Mouse (Mus musculus) small intestine, adult 2 months (tissue): ENCODE results near the gene Zswim1. TPM values are rescaled to one million over a fixed set of nuclear protein-coding genes. Genes with fewer than 3 reads are reported as not detected.

Experiments
- H3K27ac ChIP-seq: fragments of 200-500 bp; 2 replicates; pipeline ENCODE4 v1.5.1; 2012; ENCODE audit warnings: low read depth, low read length, control low read depth, inconsistent platforms; ENCODE audit not compliant: insufficient read depth
- H3K27me3 ChIP-seq: fragments of 200-500 bp; 2 replicates; pipeline ENCODE4 v1.6.1; 2012; ENCODE audit warnings: mild to moderate bottlenecking, moderate library complexity, low read length, inconsistent platforms; ENCODE audit not compliant: control insufficient read depth, insufficient read depth
- H3K36me3 ChIP-seq: fragments of 200-500 bp; 2 replicates; pipeline ENCODE4 v1.6.1; 2012; ENCODE audit warnings: mild to moderate bottlenecking, low read length, control low read depth, inconsistent platforms; ENCODE audit not compliant: control insufficient read depth, insufficient read depth
- H3K4me1 ChIP-seq: fragments of 200-500 bp; 2 replicates; pipeline ENCODE4 v1.6.1; 2012; ENCODE audit warnings: low read length, inconsistent platforms, mixed read lengths; ENCODE audit not compliant: control insufficient read depth, insufficient read depth, insufficient read length
- H3K4me3 ChIP-seq: fragments of 200-500 bp; 2 replicates; pipeline ENCODE4 v1.5.1; 2012; ENCODE audit warnings: low read depth, mild to moderate bottlenecking, control low read depth, inconsistent platforms, low read length, moderate library complexity
- CTCF ChIP-seq: fragments of 200-500 bp; IDR thresholded peaks from 2 replicates; pipeline ENCODE4 v1.5.1; 2012; ENCODE audit warnings: low read depth, mild to moderate bottlenecking, control low read depth, inconsistent platforms, low read length, moderate library complexity, mixed read lengths; ENCODE audit not compliant: insufficient replicate concordance, insufficient read length; ENCODE audit errors: extremely low read depth
- POLR2A ChIP-seq: fragments of 200-500 bp; IDR thresholded peaks from 2 replicates; pipeline ENCODE4 v1.6.1; 2012; ENCODE audit warnings: low read depth, mild to moderate bottlenecking, control low read depth, inconsistent platforms, low read length, moderate library complexity
- WGBS: fragments of 180-500 bp; shearing (Covaris S2); methylation state at CpG from one replicate; pipeline ENCODE4 v1.1.7; 2018; 5-methylcytosine and 5-hydroxymethylcytosine counted together
- polyA plus RNA-seq: library from polyadenylated mRNA; depleted of rRNA; stranded (reverse); fragments of >200 nt; gene quantifications from 2 replicates; pipeline ENCODE4 v1.2.3, GENCODE M21; 2012; rRNA removed

The Zswim1 gene
- polyA plus RNA-seq: 4.8 and 8.1 TPM in 2 replicates

DNA sequence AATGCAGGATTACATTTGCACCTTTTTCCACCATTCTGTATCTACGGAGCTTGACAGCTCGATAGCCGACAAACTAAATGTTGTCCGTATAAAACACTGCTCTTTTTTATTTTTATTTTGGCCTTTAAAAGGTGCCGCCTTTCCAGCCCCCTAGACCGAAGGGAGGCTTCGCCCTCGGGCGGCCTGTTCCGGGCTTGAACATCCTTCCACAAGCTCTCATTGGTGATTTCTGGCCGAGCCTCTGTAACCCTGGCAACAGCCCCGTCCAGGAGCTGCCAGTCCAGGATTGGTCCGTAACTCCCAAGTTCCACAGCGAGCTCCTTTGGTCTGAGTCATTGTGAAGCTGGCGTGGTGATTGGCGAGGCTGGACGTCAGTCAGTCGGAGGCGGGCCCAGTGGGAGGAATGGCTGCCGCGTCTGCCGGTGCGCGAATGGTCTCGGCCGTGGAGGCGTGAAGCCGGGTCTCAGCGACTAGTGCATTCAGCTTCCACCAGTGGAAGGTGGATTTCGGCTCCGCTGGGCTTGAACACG, at the start of gene Zswim1:
TSS of gene Zswim1 (plus strand) at position 51 of the 530 bp plus-strand sequence.
- Histone ChIP-seq H3K27me3 (no peaks in the 10 kb centered on the region), H3K4me1 (peaks cover 5% of the 10 kb centered on the region), H3K4me3 (peak within 1 kb of the TSS; percentile 81), H3K36me3 (peaks cover 34% of the 10 kb centered on the region), H3K27ac (peak within 1 kb of the TSS; percentile 65)
- WGBS: 2% methylated on average over 32 of the region's 32 CpGs
- TF ChIP-seq CTCF: no peak
- peak; percentile 67; the same call in 1 of the 2 replicates for TF ChIP-seq POLR2A

- Histone ChIP-seq H3K4me3 (no peak overlapping the region), H3K36me3 (peaks cover 4% of the 10 kb centered on the region; the same call in 1 of the 2 replicates), H3K4me1 (peaks cover 12% of the 10 kb centered on the region; the same call in 1 of the 2 replicates), H3K27me3 (no peaks in the 10 kb centered on the region), H3K27ac (peak overlapping the region; percentile 14)
- TF ChIP-seq CTCF: no peak
- no peak for TF ChIP-seq POLR2A
- WGBS: 61% methylated on average over 14 of the region's 14 CpGs
These were observed 49.1 kb upstream of the Zswim1 start for GRCm38 (mm10) chr2:164773229-164773988.

DNA sequence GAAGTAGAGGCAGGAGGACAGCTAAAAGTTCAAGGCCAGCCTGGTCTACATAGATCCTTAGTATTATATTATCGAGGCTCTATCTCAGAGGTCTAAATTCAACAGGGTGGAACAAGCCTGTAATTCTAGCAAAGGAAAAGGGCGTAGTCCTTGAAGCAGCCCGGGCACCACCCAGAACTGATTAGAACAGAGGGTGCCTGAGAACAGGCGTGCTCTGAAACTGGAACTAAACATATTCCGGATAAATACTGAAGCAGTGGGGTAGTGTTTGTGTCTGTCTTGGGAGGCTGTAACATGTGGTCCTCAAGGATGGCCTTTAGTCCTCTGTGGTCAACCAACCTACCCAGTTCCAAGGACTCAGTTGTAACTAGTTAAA, 48.5 kb upstream of the Zswim1 start:
- H3K4me3 ChIP-seq: no peak overlapping the region
- 25% methylated on average over 5 of the region's 5 CpGs for WGBS
- peak overlapping the region; percentile 14 for H3K27ac ChIP-seq
- peaks cover 12% of the 10 kb centered on the region; the same call in 1 of the 2 replicates for H3K4me1 ChIP-seq
- H3K36me3 ChIP-seq: peaks cover 4% of the 10 kb centered on the region; the same call in 1 of the 2 replicates
- TF ChIP-seq POLR2A (no peak), CTCF (no peak)
- H3K27me3 ChIP-seq: no peaks in the 10 kb centered on the region

DNA sequence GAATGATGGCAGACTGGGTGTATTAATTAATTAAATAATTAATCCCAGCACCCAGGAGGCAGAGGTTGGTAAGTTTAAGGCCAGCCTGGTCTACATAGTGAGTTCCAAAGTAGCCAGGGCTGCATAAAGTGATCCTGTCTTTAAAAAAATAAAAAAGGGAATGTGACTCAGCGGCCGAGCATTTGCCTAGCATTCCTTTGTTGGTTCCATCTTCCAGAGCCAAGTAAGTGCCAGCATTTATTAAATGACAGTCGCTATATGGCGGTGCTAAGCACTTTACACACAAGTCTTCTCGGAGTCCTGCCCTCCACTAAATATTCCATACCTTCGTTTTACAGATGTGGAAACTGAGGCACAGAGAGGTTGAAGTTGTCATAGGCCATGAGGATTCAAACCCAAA, 46.4 kb upstream of the Zswim1 start:
- peaks cover 8% of the 10 kb centered on the region; the same call in 1 of the 2 replicates for H3K4me1 ChIP-seq

DNA sequence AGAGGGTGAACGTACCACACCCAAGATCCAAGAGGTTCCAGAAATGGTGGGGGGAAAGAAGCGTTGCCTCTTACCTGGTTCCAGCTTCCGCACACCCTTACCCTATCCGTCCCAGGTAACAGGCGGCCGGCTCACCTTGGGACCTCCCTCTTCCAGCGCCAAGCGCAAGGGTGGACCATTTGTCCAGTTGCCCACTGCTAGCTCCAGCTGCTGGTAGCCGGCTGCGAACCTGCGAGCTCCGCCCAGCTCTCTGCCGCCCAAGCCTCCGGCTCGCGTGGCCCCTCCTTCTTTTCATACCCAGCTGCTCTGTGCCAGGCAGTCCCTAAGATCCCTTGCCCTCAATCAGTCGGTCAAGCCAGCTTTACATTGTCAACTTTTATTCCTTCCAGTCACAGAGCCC, 45.7 kb upstream of the Zswim1 start:
- TF ChIP-seq CTCF (no peak), POLR2A (no peak)
- Histone ChIP-seq H3K27ac (no peak overlapping the region), H3K4me3 (no peak overlapping the region), H3K36me3 (peaks cover 4% of the 10 kb centered on the region; the same call in 1 of the 2 replicates), H3K4me1 (peaks cover 6% of the 10 kb centered on the region; the same call in 1 of the 2 replicates), H3K27me3 (no peaks in the 10 kb centered on the region)
- WGBS: 60% methylated on average over 17 of the region's 17 CpGs

More for the DNA sequence above, 46.4 kb upstream of the Zswim1 start:
- 84% methylated on average over 6 of the region's 6 CpGs for WGBS
- Histone ChIP-seq H3K4me3 (no peak overlapping the region), H3K27me3 (no peaks in the 10 kb centered on the region), H3K36me3 (peaks cover 4% of the 10 kb centered on the region; the same call in 1 of the 2 replicates), H3K27ac (no peak overlapping the region)
- no peak for TF ChIP-seq POLR2A
- no peak for TF ChIP-seq CTCF

GRCm38 (mm10) chr2:164777246-164778014, 45.1 kb upstream of the Zswim1 start:
- H3K36me3 ChIP-seq: 0 out of 2 replicates have a peak, but pooled peaks cover 2% of the 10 kb centered on the region
- peaks cover 6% of the 10 kb centered on the region; the same call in 1 of the 2 replicates for H3K4me1 ChIP-seq
- no peaks in the 10 kb centered on the region for H3K27me3 ChIP-seq
- no peak overlapping the region for H3K4me3 ChIP-seq
- 75% methylated on average over 30 of the region's 30 CpGs for WGBS
- no peak overlapping the region for H3K27ac ChIP-seq
- no peak for TF ChIP-seq CTCF
- no peak for TF ChIP-seq POLR2A

DNA sequence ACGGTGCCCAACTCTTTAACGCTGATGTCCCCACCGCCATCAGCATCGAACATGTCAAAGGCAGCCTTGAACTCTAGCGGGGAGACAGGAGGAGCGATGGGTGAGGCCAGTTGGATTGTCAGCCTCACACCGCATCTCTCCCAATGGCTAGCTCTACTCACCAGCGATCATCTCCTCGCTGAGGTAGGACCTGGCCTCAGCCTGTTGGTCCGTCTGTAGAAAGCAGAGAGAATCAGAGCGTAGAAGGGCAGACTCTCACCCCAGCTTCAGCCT, 44.5 kb upstream of the Zswim1 start:
- Histone ChIP-seq H3K27me3 (no peaks in the 10 kb centered on the region), H3K27ac (no peak overlapping the region), H3K4me1 (peaks cover 6% of the 10 kb centered on the region; the same call in 1 of the 2 replicates), H3K36me3 (no peaks in the 10 kb centered on the region), H3K4me3 (no peak overlapping the region)
- TF ChIP-seq POLR2A (no peak), CTCF (no peak)
- 93% methylated on average over 11 of the region's 11 CpGs for WGBS
